Mouse (Mus musculus) MEL (cell line): ENCODE measurements around the gene Itga9.

Experiments
- CTCF ChIP-seq, 3 experiments: IDR thresholded peaks in 2 of 3; conservative IDR thresholded peaks in 1 of 3; 2 replicates each; pipeline ENCODE4 v1.5.1; 2011 to 2012; ENCODE audit warnings: low read length in 3 of 3, low read depth in 2 of 3, mild to moderate bottlenecking in 2 of 3, improper control_type of control experiment in 1 of 3, inconsistent platforms in 1 of 3, mixed read lengths in 1 of 3, moderate library complexity in 1 of 3; ENCODE audit not compliant: control insufficient read depth in 1 of 3, insufficient read depth in 1 of 3, poor library complexity in 1 of 3, severe bottlenecking in 1 of 3
- MXI1 ChIP-seq: IDR thresholded peaks from 2 replicates; pipeline ENCODE4 v1.6.1; 2011; ENCODE audit warnings: mild to moderate bottlenecking, low read depth, low read length, improper control_type of control experiment
- POLR2A ChIP-seq, 2 experiments: IDR thresholded peaks; 2 replicates each; pipeline ENCODE4 v1.6.1; 2011 to 2012; ENCODE audit warnings: low read length in 2 of 2, mild to moderate bottlenecking in 2 of 2, control low read depth in 1 of 2, improper control_type of control experiment in 1 of 2, low read depth in 1 of 2, moderate library complexity in 1 of 2; ENCODE audit not compliant: control insufficient read depth in 1 of 2, insufficient read depth in 1 of 2, poor library complexity in 1 of 2
- TAL1 ChIP-seq: IDR thresholded peaks from 2 replicates; pipeline ENCODE4 v1.6.1; 2012; ENCODE audit warnings: mild to moderate bottlenecking, inconsistent platforms, low read length, moderate library complexity, mixed read lengths
- USF2 ChIP-seq, 2 experiments: IDR thresholded peaks; 2 replicates each; pipeline ENCODE4 v1.6.1; 2011 to 2012; ENCODE audit warnings: improper control_type of control experiment in 2 of 2, low read length in 2 of 2, borderline replicate concordance in 1 of 2, inconsistent platforms in 1 of 2, low read depth in 1 of 2, mild to moderate bottlenecking in 1 of 2; ENCODE audit not compliant: insufficient read depth in 1 of 2

DNA sequence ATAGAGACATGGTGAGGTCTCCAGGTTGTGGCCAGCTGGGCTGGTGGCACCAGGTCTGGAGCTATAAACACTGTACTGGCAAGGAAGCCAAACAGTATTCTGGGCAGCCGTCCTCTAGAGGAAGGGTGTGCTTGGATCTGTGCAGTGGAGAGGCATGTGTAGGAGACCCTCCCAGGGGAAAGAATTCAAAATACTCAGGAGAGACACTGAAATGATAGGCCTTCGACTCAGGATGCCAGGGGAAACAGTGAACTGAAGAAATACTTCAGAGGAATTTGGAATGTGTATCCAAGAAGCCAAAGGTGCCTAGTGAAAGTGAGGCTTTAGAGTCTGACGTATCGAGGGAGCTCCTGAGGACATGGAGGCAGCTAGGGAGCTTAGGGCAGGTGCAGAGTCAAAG is 343.2 kb downstream of the Itga9 start:
- no peak for TF ChIP-seq CTCF (IDR thresholded peaks at IDR 0.05 in 2 of 3, conservative IDR thresholded peaks at IDR 0.05 in 1 of 3; ENCODE audit: control insufficient read depth in 1 of 3, insufficient read depth in 1 of 3, low read depth in 2 of 3, low read length in 3 of 3, poor library complexity in 1 of 3, severe bottlenecking in 1 of 3)
- no peak for TF ChIP-seq POLR2A (IDR thresholded peaks at IDR 0.05; ENCODE audit: control insufficient read depth in 1 of 2, insufficient read depth in 1 of 2, low read depth in 1 of 2, low read length in 2 of 2, poor library complexity in 1 of 2)
- TF ChIP-seq USF2 (IDR thresholded peaks at IDR 0.05; ENCODE audit: borderline replicate concordance in 1 of 2, insufficient read depth in 1 of 2, low read depth in 1 of 2, low read length in 2 of 2): no peak
- TF ChIP-seq TAL1: no peak
- no peak for TF ChIP-seq MXI1
